Mouse (Mus musculus): ENCODE results near the gene Dap. TPM values are rescaled to one million over a fixed set of nuclear protein-coding genes. Genes with fewer than 3 reads are reported as not detected.
A peak's percentile ranks its signal among the peaks of the same experiment; 100 is the strongest.

Dap gene
- total RNA-seq, 2 experiments from 2014 or later, result 14.7 to 17.0 TPM

- no peak for DNase-seq (ENCODE audit: low spot score in 2 of 2)
These were observed 12.4 kb downstream of the Dap start for GRCm38 (mm10) chr15:31236549-31236907.

DNA sequence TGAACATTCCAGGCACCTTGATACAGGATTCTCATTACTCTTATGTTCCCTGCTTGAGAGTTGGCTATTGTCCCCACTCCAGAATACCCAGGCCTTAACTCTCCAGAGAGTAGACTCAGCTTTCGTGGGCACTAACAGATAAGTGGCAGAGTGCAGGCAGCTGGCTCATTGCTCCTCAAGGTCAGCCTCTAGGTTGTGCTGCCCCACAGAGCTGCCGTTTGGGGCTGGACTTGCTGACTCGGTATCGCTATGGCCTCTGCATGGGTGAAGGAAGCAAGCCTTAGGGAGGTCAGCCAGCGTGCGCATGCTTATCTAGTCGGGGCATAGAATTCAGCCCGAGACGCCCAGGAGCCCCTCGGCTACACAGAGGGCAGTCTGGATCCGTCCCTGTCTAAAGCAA is 13.3 kb downstream of the Dap start:
- DNase-seq (ENCODE audit: low spot score in 2 of 2), result no peak

GRCm38 (mm10) chr15:31237898-31238297 is 13.8 kb downstream of the Dap start:
- DNase-seq (ENCODE audit: low spot score in 2 of 2), result no peak

- no peak for DNase-seq (ENCODE audit: low spot score in 2 of 2)
These were observed 14.5 kb downstream of the Dap start for GRCm38 (mm10) chr15:31238611-31239010.

DNA sequence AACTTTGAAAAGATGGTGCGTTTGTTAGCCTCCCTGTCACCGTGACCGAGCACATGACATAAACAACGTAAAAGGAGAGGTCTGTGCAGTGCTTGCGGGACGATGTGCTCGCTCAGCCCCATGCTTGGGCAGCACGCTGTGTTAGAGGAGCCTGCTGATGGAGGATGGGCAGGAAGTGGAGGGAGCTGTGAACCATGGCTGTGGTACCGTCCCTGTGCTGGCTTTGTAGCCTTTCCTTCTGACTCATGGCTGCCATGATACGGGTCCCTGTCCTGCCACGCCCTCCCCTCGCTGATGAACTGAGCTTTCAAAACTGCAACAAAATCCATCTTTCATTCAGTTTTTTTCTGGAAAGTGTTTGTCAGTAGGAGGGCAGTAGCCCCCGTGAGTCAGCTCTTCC is 15.6 kb downstream of the Dap start:
- no peak for DNase-seq (ENCODE audit: low spot score in 2 of 2)

DNA sequence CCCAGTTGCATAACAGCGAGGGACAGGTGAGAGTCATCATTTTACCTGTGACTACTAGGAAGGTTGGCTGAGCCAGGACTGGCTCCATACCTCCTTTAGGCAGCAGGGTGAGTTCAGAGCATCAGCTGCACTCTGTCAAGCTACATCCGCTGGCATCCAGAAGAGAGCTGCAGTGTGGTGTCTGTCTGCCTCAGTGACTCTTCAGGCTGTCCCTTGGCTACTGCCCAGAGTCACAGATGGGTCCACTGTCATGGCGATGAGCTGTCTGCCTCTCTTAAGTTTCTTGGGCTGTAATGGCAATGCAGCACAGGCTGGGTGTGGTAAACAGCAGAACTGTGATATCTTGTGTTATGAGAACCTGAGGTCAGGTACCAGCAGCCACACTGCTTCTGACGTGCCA is 16.1 kb downstream of the Dap start:
- no peak for DNase-seq (ENCODE audit: low spot score in 2 of 2)

- DNase-seq (ENCODE audit: low spot score in 2 of 2), result no peak
These were observed 19.1 kb downstream of the Dap start for GRCm38 (mm10) chr15:31243260-31243659.

- no peak for DNase-seq (ENCODE audit: low spot score in 2 of 2)
These were observed 20.8 kb downstream of the Dap start for GRCm38 (mm10) chr15:31244696-31245445.

GRCm38 (mm10) chr15:31245934-31246333 is 21.8 kb downstream of the Dap start:
- DNase-seq (ENCODE audit: low spot score in 2 of 2), result no peak

DNA sequence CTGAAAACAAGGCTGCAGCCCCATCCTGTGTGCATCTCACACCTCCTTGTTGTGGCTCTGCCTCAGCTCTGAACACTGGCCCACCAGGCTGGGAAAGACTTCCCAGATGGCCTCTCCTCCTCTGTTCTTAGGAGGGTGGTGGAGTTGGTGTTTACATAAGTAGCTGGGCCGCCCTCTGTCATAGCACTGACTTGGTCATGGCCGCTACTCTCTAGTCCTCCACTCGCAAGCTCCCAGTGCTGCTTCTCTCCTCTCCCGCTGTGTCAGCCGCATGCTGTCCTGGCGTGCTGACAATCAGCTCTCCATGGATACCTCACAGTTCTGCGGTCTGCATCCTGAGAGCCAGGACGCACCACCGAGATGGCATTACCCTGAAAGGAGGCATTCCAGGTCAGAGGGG is 22.9 kb downstream of the Dap start:
- peak; percentile 59 to 66 for DNase-seq (ENCODE audit: low spot score in 2 of 2)

GRCm38 (mm10) chr15:31248882-31249281 is 24.8 kb downstream of the Dap start:
- no peak for DNase-seq (ENCODE audit: low spot score in 2 of 2)

GRCm38 (mm10) chr15:31250027-31250426 is 25.9 kb downstream of the Dap start:
- DNase-seq (ENCODE audit: low spot score in 2 of 2), result no peak

- no peak for DNase-seq (ENCODE audit: low spot score in 2 of 2)
These were observed 26.6 kb downstream of the Dap start for GRCm38 (mm10) chr15:31250676-31251075.

DNA sequence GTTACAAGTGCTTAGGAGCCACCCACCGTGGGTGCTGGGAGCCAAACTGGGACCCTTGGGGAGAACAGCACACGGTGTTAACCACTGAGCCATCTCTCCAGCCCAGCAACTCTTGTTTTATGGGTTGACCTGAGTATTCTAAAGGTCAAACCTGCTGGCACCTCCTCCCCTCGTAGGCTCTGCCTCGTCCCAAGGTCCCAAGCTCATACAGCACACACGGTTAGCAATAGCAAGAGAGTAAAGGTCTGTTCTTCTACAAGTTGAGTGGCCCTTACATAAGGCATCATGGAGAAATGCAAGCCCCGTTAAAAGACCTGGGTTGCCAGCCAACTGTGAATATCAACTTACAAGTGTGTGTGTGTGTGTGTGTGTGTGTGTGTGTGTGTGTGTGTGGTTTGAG is 27.1 kb downstream of the Dap start:
- DNase-seq (ENCODE audit: low spot score in 2 of 2), result no peak

GRCm38 (mm10) chr15:31252590-31253311 is 28.6 kb downstream of the Dap start:
- DNase-seq (ENCODE audit: low spot score in 2 of 2), result no peak

DNA sequence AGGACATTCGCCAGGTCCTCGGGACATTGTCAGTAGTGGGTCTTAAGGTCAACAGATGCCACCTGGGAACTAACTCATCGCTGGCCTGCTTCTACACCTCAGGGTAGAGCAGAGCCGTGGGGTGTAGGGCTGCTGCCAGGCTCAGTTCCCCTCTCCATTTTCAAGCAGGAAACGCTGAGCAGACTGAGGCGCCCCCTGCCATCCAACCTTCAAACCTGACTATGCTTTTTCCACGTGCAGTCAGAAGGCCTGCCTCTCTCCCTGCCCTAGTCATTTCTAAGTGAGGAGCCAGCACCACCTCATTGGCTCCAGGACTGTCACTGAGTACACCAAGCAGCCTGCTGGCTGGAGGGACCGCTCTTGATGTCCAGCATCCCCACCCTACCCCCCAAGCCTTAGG is 29.3 kb downstream of the Dap start:
- DNase-seq (ENCODE audit: low spot score in 2 of 2), result no peak

- no peak for DNase-seq (ENCODE audit: low spot score in 2 of 2)
These were observed 29.8 kb downstream of the Dap start for GRCm38 (mm10) chr15:31253963-31254362.

- no peak for DNase-seq (ENCODE audit: low spot score in 2 of 2)
These were observed 30.9 kb downstream of the Dap start for GRCm38 (mm10) chr15:31254939-31255535.

DNA sequence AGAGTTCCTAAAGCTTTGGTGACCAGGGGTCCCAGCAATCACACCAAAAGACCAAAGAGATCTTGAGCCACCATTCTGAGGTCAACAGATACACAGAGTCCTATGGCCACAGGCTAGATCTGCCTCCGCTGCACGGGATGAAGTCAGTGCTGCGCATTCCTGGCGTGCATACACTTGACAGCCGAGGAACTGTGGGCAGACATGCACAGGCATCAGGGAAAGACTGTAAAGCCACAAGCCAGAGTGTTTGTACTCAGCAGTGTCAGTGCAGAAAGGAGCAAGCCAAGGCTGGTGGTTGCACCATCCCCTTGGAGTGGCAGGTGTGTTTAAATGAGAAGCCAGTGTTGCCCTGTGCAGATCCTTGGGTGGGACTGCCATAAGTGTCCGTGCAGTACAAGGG is 31.6 kb downstream of the Dap start:
- no peak for DNase-seq (ENCODE audit: low spot score in 2 of 2)

DNA sequence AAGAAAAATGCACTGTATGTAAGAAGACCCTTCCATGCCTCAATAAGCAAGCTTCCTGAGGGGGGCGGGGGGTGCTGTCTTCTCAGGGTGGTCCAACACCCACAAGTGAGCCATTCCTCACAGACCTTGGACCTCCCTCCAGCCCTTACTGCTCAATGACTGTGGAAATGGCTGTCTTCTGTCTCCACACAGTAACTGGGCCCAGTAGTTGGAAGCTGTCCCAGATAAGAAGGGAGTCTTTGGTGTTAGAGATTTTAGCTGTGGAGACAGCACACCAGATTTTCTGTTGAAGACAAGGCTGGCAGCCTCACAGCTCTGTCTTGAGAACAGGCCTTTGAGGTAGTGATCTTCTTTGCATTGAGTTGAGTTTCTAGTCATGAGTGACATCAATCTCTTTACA is 33.2 kb downstream of the Dap start:
- no peak for DNase-seq (ENCODE audit: low spot score in 2 of 2)

DNA sequence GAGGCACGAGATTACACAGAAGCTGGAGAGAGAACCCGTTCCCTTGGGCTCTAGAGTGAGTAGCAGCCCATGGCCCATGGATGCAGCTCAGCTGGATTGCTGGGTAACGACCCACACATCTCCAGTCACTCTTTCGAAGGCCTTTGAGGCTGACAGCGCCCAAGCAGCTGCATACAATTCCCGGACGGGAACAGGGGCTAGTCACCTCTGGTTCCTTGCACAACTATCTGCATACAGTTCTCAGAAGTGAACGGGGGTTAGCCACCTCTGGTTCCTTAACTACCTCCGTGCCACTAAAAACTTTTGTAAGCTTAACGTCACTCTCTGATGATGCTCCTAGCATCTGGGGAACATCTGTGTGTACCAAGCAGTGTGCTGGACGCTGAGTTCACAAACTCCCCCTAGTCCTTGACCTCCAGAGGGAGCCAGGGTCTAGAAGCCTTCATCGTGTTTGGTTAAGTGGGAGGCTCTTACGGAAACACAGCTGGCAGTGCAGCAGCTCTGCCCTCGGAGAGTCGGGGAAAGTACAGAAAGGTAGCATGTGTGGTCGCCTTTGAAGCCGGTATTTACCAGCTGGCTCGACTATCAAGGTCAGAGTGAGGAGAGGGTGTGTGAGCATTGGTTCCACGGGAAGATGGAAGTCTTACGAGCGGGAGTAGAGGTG is 34.0 kb downstream of the Dap start:
- DNase-seq (ENCODE audit: low spot score in 2 of 2), result no peak

All from layer of hippocampus, postnatal 14 days (tissue).